Mouse (Mus musculus) kidney, adult 8-10 months (tissue): ENCODE data around the gene Rcor1.

Experiments
- DNase-seq, 2 experiments: peaks; one replicate each; pipeline ENCODE4 v3.0.0; 2022

Gene Rcor1

GRCm38 (mm10) chr12:111134791-111135733 lies 95.9 kb downstream of the Rcor1 start:
- DNase-seq: no peak

DNA sequence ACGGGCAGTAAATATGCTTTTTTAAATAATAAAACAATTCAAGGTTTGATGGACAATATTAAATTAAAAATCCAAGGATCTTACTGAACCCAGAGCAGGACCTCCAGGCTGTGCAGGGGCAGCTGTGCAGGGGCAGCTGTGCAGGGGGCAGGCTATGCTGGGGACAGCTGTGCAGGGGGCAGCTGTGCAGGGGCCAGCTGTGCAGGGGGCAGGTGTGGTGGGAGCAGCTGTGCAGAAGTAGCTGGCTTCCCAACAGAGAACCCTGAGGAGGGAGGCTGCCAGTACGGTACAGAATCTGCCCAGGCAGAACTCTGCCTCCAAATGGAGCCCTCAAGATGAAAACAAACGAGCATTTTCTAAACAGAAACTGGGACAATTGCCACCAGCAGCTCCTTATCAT lies 96.8 kb downstream of the Rcor1 start:
- no peak for DNase-seq

DNA sequence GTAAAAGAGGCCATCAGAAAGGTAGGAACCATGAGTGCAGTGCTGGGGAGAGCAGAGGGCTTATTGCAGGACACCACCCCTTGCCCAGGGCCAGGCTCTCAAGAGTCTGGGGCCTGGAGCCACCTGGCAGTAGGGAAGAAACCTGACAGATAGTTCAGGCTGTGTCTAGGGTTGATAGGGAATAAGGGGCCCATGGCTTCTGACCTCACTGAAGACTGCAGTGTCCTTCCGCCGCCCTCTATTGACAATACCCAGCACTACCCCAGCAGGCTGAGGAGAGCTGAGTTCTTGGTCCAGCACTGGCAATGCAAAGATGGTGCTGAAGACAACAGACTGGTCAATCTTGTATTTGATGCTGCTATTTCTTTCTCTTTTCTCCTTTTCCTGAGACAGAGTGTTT lies 97.9 kb downstream of the Rcor1 start:
- DNase-seq: no peak

GRCm38 (mm10) chr12:111143005-111143508 lies 103.9 kb downstream of the Rcor1 start:
- no peak for DNase-seq

GRCm38 (mm10) chr12:111143509-111144063 lies 104.4 kb downstream of the Rcor1 start:
- DNase-seq: no peak

DNA sequence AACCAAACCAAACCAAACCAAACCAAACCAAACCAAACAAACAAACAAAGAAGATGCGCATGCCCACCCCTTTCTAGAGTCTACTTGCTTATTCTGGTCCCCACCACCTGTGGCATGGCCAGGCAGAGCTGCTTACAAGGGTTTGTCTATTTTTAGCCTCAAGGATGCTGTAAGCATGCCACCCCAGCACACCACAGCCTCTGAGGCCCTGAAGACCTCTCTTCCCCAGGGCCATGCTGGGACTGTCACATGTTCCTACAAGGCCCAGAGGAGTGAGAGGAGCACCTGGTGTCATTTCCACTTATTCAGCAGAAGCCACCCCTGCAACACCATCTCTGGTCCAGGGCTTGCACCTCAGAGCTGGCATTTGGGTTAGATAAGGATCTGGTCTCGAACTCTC lies 105.4 kb downstream of the Rcor1 start:
- DNase-seq: no peak

DNA sequence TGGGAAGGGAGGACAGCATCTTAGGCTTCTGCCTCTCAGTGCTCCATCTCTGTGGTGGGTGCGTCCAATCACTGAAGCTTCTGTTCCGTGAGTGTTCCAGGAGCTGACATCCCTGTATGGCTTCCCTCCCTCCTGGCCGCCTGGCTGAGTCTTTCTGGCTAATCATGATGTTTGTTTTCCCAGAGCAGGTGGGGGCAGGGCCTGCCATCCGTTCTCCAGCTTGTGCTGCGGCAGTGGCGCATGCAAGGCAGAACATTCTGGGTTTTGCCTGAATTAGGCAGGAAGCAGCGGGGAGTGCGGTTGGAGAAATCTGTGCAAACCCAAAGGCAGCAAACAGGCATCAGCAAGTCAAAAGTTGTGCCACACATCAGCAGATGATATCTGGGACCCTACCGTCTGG lies 106.1 kb downstream of the Rcor1 start:
- no peak for DNase-seq

GRCm38 (mm10) chr12:111149495-111150235 lies 110.5 kb downstream of the Rcor1 start:
- no peak for DNase-seq

DNA sequence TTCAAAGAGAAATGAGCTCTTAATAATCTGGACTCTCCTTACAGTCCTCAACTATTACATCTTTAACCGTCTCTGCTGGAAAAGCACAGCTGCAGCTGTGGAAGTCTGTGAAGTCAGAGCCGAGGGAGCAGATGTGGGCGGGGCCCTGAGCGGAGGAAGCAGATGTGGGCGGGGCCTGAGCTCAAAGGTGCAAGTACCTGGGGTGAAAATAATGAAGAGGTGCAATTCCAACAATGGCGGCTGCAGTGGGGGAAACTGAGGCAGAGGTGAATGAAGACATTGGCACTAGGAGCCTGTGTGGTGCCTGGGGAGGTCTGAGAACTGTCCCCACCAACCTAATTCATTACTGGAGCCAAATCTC lies 111.1 kb downstream of the Rcor1 start:
- DNase-seq: peak in 1 of 2 experiments; percentile 22

DNA sequence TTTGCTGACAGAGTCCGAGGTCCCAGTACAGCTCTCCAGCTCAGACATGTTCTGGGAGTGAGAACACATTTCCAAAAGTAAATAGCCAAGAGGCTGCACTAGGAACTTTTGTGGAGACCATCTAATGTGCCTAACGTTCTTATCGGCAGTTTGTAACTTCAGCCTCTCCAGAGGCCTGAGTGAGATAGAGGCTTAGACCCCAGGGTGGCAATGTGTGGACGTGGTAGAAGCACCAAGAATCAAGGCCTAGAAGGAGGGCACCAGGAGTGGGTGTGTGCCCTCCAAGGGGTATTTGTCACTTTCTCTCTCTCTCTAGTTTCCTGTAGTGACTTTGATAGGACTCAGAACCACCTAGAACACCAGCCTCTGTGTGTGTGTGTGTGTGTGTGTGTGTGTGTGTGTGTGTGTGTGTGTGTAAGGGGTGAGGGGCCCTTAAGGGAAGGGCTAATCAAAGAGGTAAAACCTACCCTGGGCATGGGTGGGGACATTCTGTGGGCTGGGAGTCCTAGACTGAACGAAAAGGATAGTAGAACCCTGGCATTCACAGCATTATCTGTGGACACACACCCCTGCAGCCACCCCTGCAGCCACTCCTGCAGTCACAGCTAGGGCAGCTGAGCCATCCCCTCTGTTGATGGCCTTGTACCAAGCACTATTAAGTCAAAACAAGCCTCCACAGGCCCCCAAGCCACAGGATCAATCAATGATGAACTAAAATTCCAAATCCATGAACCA lies 112.4 kb downstream of the Rcor1 start:
- no peak for DNase-seq

- no peak for DNase-seq
These were observed 113.4 kb downstream of the Rcor1 start for GRCm38 (mm10) chr12:111152579-111152978.

DNA sequence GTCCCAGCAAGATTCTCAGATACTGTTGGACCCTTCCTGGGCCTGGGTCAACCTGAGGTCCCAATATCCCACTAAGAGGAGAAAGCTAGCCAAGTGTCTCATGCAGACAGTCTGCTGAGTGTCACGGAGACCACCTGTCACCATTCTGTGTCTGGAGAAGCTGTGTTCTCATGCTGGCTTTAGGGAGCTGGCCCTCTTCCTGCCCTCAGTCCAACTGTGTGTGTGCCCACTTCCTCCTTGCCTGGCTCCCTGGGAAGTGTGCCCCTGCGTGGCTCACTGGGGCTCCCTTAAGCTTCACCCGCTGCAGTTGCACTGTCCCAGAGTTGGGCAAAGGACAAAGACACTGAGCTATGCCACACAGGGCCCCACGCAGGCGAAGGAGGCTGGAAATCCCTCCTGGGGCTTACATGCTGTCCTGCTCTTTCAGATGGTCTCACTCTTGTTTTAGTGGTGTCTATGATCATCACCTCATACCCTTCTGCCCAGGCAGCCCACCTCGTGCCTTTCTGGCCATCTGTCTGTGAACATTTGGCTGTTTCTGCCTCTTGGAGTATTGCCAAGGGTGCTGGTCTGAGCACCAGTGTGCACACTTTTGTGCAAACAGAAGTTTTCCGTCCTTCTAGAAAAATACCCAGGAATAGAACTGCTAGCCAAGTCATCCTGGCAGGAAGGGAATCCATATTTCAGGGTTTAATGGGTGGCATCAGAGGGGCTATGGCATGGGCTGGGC lies 114.0 kb downstream of the Rcor1 start:
- no peak for DNase-seq

DNA sequence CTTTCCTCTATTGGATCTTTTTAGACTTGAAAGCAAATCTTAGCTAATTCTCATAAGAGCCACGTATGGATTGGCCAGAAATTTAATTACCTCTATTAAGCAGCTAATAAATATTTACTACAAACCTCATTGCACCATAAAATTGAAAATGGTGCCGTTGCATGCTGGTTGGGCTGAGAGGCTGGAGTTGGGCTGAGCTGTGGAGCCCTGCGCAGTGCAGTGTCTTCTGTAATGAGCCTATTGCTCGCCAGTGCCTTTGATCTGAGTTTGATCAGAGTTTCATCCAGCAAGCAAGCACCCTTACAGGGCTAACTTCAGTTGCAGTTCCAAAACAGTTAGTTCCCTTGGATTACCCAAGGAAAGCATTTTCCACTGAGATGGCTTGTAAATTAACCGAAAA lies 114.8 kb downstream of the Rcor1 start:
- DNase-seq: no peak

GRCm38 (mm10) chr12:111154641-111155040 lies 115.5 kb downstream of the Rcor1 start:
- no peak for DNase-seq

- DNase-seq: no peak
These were observed 116.6 kb downstream of the Rcor1 start for GRCm38 (mm10) chr12:111155756-111156155.

GRCm38 (mm10) chr12:111159659-111160428 lies 120.7 kb downstream of the Rcor1 start:
- no peak for DNase-seq

- no peak for DNase-seq
These were observed 121.7 kb downstream of the Rcor1 start for GRCm38 (mm10) chr12:111160871-111161270.

DNA sequence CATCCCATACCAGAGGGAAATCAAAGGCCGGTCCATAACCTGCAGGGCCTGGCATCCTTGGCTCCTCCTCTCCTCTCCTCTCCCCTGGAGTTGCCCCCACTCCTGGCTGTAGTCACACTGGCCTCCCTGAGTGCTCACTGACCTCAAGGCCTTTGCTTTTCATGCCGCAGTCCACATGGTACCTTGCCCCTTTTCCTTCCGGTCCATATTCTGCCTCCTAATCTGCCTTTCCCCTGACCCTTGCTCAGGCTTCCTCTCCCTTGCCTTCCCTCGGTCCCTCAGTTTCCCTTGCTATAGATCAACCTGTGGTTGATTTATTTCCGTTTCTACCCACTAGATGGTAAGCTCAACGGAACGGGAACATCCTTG lies 122.8 kb downstream of the Rcor1 start:
- peak in 1 of 2 experiments; percentile 50 for DNase-seq

DNA sequence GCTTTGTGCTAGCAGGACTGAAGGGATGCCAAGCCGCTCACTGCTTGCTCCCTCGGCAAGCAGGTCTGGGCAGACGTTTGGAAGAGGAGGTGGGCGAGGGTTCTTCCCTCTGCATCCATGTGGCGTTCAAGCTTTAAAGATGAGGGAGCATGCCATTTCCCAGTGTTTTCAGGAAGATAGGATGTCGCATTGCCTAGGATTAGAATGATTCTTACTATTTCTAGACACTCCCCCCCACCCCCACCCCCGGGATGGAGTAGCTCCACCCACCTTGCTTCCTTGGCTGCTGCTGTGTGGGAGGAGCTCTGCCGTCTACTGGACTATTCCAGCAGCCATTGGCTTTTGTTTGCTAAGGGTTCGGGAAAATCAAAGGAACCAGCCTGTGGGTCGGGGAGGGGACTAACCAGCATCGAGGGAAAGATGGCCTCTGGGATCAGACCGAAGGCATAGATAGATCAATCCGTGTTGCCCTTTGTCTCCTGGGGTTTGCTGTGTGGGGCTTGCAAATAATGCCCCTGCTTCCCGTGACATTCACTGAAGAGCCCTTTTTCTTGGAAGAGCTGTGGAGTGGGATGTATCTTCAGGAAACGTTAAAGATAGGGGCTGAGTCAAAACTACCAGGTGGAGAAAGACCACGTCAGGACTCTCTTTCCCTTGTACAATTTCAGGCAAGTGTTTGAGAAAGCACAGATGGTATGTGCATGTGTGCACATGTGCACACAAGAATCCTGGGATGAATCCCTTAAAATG lies 123.3 kb downstream of the Rcor1 start:
- DNase-seq: no peak

GRCm38 (mm10) chr12:111164310-111164751 lies 125.2 kb downstream of the Rcor1 start:
- peak; percentile 92 to 94 for DNase-seq
